Mouse (Mus musculus): Measurements from ENCODE around the gene Krt86.

The Krt86 gene

GRCm38 (mm10) chr15:101472952-101473528 is at the start of gene Krt86:
TSS of gene Krt86 (plus strand) at chr15:101473478.
- DNase-seq (ENCODE audit: extremely low read depth, low read depth): no peak

DNA sequence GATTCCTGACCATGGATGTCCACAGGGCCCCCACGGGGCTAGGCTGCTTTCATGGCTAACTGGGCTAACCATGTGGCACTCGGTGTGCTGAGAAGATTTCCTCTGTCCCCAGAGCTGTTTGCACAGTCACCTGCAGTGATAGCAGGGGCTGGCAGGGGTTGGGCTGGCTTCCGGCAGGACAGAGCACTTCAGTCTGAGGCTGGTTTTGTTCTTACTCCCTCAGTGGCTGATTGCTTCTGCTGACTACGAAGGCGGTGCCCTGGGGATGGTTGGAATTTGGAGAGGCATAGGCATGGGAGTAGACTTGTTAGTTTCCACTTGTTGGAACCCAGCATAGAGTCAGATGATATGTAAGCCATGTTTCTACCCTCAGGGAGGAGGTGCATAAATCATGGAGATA is 48.4 kb upstream of the Krt86 start:
- no peak for DNase-seq (ENCODE audit: extremely low read depth, low read depth)

DNA sequence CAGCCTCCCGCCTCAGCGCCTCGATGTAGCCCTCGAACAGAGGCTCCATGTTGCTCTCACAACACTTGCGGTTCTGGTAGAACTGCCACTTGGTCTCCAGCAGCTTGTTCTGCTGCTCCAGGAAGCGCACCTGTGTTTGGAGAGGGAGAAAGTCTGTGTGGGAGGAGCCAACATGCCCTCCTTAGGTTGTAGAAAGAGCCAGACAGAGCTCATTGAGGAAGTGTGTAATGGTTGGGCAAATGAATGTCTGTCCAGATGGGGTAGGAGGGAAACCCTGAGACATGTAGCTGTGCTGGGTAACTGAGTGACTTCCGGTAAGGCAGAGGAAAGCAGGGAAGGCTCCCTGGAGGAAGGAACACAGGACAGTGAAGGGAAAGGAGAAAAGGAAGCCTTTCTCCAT is 36.7 kb upstream of the Krt86 start:
- DNase-seq (ENCODE audit: extremely low read depth, low read depth): no peak

GRCm38 (mm10) chr15:101438555-101438954 is 34.7 kb upstream of the Krt86 start, which contains the start of gene Krt87:
TSS of gene Krt87 (minus strand) at chr15:101438804.
- no peak for DNase-seq (ENCODE audit: extremely low read depth, low read depth)

GRCm38 (mm10) chr15:101440837-101441236 is 32.4 kb upstream of the Krt86 start:
- no peak for DNase-seq (ENCODE audit: extremely low read depth, low read depth)

- peak; percentile 78 for DNase-seq (ENCODE audit: extremely low read depth, low read depth)
Measured at GRCm38 (mm10) chr15:101446572-101446971, 26.7 kb upstream of the Krt86 start.

DNA sequence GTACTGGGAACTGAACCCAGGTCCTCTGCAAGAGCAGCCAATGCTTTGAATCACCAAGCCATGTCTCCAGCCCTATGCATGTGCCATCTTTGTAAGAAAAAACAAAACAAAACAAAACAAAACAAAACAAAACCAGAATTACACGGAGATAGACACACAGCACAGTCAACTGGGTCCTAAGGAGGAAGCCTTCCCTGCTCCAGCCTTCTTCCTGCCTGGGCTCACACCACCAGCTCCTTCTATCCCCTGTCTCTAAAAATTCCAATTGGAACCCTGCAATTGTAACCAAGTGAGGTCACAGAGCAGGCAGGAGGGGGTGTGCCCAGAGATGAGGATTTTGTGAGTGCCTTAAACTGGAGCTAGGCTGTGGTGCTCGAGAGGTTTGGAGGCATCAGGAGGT is 25.8 kb upstream of the Krt86 start, which contains the start of gene Krt88:
Gene Krt88, plus strand, starts transcription at position 301 of the 400 bp plus-strand sequence.
- DNase-seq (ENCODE audit: extremely low read depth, low read depth): no peak

- DNase-seq (ENCODE audit: extremely low read depth, low read depth): peak; percentile 45
Measured at GRCm38 (mm10) chr15:101453093-101453736, 20.1 kb upstream of the Krt86 start.

GRCm38 (mm10) chr15:101454774-101455173 is 18.5 kb upstream of the Krt86 start:
- no peak for DNase-seq (ENCODE audit: extremely low read depth, low read depth)

DNA sequence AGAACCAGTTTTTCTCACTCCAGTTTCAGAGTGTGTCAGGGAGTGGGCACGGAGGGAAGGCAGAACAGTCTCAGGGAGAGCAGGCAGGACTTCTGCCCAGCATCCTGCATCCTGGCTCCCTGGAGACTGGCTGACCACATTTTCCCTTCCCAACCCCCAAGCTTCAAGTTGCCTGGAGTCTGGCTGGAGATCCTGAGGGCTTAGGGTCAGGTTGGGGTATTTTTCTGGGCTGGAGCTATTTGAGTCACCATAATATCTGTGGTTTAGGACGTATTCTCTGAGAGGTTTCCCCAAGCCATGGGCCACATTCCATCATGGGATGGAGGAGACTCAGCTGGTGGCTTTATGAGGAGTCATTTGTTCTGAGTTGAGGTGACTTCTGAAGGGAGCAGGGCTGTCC is 18.0 kb upstream of the Krt86 start:
- no peak for DNase-seq (ENCODE audit: extremely low read depth, low read depth)

DNA sequence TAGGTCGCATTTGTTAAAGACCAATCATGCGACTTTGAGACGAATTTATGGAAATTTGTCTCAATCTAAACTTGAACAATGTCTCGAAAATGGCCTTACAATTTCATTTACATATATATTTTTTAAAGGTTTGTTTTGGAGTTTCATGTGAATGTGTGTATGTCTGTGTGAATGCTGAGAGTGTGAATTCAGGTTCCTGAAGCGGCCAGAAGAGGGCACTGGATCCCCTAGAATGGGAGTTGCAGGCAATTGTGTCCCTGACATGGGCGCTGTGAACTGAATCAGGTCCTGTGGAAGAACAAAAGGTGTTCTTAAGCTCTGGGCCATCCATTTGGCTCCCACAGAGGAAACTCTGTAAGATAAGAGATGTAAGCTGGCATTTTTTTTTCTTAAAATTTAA is 17.4 kb upstream of the Krt86 start:
- DNase-seq (ENCODE audit: extremely low read depth, low read depth): no peak

- DNase-seq (ENCODE audit: extremely low read depth, low read depth): no peak
Measured at GRCm38 (mm10) chr15:101458361-101458930, 14.8 kb upstream of the Krt86 start.

DNA sequence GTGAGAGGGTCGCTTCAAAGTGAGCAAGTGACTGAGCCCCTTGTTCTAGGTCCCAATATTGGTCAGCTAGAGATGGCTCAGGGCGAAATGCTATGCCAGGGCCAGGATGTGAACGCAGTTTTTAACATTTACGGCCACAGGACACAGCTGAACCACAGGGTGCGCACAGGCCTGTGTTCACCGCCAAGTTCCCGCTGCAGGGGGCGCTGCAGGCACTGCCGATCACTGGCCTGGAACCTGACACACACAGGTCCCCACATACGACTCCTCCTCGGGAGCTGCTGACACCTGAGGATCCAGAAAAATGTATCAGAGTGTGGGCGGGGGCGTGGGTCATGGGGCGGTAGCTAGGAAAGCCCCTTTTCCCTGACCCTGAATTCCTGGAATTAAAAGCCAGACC is 14.0 kb upstream of the Krt86 start:
- no peak for DNase-seq (ENCODE audit: extremely low read depth, low read depth)

DNA sequence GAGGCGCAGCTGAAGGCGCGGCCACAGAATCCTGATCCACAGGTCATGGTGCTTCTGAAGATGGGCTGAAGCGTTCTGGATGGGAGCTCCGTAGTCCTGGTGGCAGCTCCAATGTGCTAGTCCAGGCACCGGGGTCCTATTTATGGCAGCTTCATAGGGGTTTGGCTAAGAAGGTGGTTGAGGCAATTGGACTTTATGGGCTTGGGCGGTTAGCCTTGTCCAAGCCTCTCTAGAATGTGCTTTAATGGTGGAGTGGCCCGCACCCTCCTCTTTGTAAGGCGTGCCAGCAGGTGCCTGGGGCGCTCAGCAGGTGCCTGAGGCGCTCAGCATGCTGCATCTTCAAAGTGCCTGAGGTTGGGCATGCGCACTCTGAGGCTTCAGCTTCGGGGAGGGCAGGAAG is 9.6 kb upstream of the Krt86 start, which contains the start of gene Krt81:
Gene Krt81, minus strand, starts transcription at position 101 of the 400 bp plus-strand sequence.
- DNase-seq (ENCODE audit: extremely low read depth, low read depth): no peak

DNA sequence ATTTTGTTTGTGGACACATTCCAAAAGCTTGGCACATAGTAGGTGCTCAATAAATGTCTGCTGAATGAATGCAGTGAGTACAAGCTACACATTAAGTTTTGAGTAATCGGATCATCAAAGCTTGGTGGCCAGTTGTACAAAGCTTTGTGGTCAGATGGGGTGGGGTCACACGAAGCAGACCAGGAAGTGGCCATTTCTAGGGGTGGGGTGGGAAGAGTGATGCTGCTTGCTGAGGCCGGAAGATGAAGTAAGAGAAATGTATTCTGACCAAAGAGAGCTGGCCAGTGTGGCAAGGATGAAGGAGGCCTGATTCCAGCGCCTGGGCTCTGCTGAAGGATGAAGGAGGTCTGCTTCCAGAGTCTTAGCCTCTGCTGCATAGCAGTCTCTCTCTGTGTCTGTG is 4.2 kb upstream of the Krt86 start:
- no peak for DNase-seq (ENCODE audit: extremely low read depth, low read depth)

- DNase-seq (ENCODE audit: extremely low read depth, low read depth): no peak
Measured at GRCm38 (mm10) chr15:101479007-101479665, 5.9 kb downstream of the Krt86 start.

- DNase-seq (ENCODE audit: extremely low read depth, low read depth): no peak
Measured at GRCm38 (mm10) chr15:101479666-101480060, 6.4 kb downstream of the Krt86 start.

GRCm38 (mm10) chr15:101482056-101482455 is 8.8 kb downstream of the Krt86 start:
- DNase-seq (ENCODE audit: extremely low read depth, low read depth): no peak

DNA sequence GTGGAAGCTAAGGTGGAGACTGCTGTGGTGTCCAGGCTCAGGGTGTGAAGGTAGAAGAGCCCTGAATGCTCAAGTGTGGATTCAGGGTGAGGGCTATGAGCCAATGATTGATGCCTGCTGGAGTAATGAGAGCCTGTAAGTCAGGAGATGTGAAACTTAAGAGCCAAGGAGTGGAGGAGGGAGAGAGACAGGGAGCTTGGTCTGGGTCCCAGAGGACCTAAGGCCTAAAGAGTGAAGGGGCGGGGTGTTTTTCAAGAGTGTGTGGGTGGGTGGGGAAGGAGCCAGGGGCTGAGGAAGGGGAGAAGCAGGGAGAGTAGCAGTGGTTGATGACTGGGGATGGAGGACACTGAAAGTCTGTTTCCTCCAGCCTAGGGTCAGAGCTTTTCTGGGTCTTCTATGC is 10.4 kb downstream of the Krt86 start:
- no peak for DNase-seq (ENCODE audit: extremely low read depth, low read depth)

GRCm38 (mm10) chr15:101484939-101485338 is 11.7 kb downstream of the Krt86 start:
- DNase-seq (ENCODE audit: extremely low read depth, low read depth): no peak

GRCm38 (mm10) chr15:101485911-101486635 is 12.8 kb downstream of the Krt86 start:
- DNase-seq (ENCODE audit: extremely low read depth, low read depth): no peak

DNA sequence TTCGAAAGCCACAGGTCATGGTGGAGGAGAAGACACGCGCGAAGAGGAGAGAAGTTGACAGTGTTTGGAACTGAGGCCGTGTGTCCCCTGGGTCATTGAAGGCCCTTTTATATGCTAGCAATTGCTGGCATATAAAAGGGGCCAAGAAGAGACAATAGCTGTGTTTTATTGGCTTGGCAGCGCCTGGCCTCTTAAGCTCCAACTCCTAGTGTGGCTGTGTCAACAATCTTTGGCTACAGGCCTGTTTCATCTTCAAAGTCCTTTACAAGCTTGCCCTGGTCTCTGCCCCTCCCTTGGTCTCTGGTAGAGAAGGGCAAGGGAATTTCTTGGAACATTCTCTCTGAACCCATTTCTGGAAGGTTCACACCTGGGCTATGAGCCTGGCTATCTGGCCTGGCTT is 18.2 kb downstream of the Krt86 start, which contains the start of gene Krt83:
Gene Krt83, minus strand, starts transcription at position 82 of the 400 bp plus-strand sequence.
- no peak for DNase-seq (ENCODE audit: extremely low read depth, low read depth)

Measured in MEL-GATA-1-ER (cell line).